Mouse (Mus musculus): Measurements from ENCODE around the gene Zfp101.

The Zfp101 gene

DNA sequence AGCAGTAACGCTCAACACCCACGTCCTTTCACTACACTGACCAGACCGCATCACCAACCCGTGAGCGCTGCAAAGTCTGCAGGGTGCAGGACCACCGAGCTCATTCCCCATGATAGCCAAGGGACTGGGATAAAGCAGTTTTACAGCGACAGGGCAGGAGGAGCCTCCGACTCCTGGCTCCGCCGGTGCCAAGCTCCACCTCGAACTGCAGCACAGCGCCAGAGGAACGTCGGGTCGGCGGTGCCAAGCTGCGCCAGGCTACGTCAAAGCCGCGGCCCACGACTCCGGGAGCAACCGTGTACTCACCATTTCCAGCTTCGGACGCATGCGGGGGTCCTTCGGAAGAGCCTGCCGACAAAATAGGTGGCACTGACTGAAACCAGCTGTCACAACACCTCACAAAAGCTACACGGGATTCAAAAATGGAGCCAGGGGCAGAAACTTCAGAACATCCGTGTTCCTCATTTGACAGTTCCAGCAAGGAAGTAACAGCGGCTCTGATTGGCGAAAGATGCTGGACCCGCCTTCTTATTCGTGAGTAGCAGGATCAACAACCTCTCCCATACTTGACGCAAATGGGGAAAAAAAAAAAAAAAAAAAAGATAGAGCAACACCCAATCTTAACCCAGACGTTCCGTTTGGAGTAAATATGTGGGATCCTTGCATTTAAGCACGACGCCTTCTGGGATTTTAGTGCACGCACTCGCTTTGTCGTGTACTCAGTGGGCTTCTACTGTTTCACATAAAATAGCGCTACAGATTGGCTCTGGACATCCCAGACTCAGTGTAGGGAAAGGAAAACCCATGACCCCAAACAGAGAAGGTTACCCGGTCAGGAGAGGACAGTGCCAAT is at the start of gene Zfp101:
Gene Zfp101, minus strand, starts transcription at position 460 of the 853 bp plus-strand sequence.
- in situ Hi-C loops (cut with MboI, MseI), result no loop called here

DNA sequence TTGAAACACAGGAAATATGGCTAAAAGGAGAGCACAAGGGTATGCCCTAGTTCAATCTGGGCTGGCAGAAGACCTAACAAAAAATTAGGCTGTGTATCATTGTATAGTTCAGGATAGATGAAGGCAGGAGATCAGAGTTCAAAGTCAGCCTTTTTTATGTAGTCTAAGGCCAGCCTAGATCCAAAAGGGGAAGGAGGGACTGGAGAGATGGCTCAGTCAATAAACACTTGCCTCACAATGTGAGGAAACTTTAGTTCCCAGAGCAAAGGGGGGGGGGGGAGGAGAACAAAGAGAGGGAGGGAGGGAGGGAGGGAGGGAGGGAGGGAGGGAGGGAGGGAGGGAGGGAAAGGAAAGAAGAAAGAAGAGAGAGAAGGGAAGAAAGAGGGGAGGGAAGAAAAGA is 46.7 kb upstream of the Zfp101 start:
- in situ Hi-C loops (cut with MboI, MseI), result loop anchor here in 1 of 2 experiments (5.0 kb wide), 1 partner anchor 51 kb away; no protein-coding TSS in a partner anchor

DNA sequence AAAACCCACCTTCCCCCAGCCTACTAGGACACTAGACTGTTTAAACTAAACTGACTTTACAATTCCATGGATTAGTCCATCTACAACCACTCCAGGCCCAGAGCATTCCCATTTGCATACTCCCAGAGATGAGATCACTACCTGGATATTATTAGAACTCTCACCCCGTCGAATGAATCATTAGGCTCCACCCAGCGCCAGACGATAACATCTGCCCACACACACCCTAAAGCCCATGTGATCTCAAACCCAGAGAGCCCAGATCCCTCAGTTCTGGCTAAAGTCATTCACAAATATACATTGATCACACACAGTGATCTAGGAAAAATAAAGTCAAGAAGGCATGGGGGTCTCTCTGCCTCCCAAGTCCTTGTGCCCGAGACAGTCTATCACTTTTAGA is 45.5 kb upstream of the Zfp101 start:
- in situ Hi-C loops (cut with MboI, MseI), result loop anchor here in 1 of 2 experiments (5.0 kb wide), 2 partner anchors 52 to 102 kb away; no protein-coding TSS in a partner anchor

DNA sequence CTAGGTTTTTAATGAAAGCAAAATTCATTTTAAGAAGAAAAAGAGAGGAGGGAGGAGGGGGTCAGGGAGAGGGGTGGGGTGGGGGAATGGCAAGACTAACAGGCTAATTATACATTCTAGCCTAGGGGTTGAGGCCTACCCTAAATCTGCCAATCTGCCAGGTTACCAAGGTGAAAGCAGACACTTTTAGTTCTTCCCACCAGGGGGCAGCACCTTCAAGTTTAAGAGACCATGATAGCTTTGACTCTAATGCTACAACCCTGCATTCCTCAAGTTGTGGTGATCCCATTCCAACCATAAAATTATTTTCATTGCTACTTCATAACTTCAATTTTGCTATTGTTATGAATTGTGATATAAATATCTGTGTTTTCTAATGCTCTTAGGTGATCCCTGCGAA is 44.7 kb upstream of the Zfp101 start:
- in situ Hi-C loops (cut with MboI, MseI), result loop anchor here in 1 of 2 experiments (5.0 kb wide), 1 partner anchor 103 kb away; no protein-coding TSS in a partner anchor

DNA sequence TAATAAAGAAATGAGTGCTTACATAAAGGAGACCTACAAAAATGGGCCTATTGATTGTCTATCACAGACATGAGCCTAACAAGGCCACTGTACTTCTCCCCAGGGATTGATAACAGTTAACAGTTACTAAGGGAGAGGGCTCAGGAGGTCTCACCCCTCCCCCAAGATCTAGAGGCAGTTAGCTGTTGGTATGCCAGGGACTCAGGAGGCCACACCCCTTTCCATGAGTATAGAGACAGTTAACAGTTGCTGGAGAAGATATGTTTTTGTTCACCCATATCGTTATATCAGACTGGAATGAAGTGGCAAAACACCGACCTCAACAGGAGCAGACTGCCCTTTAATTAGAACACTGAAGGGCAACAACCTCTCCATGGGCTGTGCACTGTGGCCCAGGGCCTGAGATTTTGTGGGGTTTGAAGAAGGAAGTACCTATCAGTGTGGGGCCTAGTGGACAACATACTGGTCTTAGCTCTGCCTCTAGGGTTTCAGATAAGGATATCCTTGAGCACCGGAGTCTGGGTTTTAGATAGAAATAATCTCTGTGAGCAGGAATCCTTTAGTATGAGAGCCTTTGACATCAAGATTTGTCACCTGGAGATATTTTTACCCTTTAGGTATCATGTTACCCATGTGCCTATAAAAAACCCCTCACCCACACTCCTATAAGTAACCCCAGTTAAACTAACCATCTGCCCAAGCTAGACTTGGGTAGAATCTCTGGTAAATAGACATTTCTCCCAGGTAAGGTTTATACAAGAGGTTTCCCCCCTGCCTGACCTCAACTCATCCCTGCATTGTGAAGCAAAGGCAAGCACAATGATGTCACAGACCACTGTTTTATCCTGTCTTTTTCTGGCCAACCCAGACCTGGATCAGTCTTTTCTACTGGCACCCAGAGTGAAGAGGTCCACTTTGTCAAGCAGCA is 37.8 kb upstream of the Zfp101 start, which contains the start of gene Actl9:
Gene Actl9, plus strand, starts transcription at position 878 of the 928 bp plus-strand sequence.
- in situ Hi-C loops (cut with MboI, MseI), result no loop called here

DNA sequence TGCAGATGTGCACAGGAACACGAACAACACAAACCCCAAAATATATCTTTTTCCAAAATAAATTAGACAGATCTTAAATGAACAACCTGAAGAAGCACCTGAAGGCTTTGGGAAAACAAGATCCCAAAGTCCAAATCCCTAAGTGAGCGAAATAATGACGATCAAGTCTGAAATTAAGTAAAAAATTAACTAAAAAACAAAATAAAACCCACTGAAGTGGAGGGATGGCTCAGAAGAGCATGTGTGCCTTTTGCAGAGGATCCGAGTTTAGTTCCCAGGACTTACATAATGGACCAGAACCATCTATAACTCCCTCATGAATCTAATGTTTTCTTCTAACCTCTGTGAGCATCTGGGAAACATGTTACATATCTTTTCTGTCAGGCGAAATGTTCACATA is 2.2 kb downstream of the Zfp101 start:
- in situ Hi-C loops (cut with MboI, MseI), result no loop called here

DNA sequence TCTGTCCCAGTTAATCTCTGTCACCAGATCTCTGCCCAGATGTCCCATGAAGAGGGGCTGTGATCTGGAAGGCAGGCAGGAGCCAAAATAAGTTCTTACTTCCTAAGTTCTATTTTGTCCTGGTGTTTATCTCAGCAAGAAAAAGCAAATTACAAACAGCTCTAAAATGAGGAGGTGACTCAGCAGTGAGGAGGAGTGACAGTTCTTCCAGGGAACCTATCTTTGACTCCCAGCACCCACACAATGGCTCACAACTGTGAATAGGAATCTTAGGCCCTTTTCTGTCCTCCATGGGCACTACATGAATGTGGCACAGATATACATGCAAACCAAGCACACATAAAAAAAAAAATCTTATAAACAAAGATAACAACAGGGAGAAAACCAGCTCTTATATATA is 8.7 kb downstream of the Zfp101 start:
- in situ Hi-C loops (cut with MboI, MseI), result no loop called here

DNA sequence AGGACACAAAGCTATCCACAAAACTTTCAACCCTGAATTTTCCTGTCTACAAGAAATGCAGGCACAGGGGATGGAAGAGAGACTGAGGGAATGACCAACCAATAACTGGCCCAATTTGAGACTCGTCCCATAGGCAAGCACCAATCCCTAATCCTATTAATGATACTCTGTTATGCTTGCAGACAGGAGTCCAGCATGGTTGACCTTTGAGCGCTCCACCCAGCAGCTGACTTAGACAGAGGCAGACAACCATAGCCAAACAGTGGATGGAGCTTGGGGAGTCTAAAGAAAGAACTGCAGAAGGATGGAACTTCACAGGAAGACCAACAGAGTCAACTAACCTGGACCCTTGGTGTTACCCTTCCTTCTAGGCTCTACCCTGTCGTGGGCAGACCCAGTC is 21.6 kb downstream of the Zfp101 start:
- in situ Hi-C loops (cut with MboI, MseI), result no loop called here

DNA sequence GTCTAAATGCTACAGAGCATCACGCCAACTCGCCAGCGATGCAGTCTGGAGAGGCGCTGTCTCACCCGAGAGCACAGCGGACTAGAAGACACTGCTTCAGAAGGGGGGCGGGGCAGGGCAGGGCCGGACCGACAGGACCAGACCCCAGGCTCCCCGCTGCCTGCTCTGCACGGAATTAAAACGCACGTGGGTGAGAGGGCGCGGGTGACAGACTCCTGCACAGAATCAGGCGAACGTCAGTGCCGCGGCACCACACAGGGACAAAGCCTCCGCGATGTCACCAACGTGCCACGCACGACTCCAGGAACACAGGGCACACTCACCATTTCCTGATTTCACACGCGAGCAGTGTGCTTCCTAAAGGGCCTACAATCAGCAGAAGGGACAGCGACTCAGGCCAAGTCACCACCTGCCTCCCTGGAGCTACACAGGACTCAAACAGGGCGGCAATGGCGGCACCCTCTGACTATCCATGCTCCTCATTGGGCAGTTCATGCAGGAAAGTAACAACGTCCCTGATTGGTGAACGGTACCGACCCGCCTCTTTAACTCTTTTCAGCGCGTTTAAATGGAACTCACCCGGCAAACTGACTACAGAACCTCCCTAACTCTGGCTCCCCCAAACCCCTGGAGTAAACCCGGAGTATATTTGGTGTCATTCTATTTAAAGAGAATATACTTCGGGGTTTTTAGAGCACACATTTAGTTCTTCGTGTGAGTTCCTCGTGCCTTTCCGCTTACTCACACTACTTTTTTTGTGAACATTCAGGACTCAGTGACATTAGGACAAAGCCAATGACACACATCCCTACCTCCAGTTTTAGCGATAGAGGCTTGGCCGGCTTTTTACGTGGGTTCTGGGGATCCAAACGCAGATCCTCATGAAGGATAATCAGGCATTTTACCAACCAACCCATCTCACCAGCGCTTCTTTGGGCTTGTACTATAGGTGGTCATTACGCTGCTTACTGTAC is 35.7 kb downstream of the Zfp101 start, which contains the start of gene Zfp81:
Gene Zfp81, minus strand, starts transcription at position 468 of the 974 bp plus-strand sequence.
- in situ Hi-C loops (cut with MboI, MseI), result no loop called here

DNA sequence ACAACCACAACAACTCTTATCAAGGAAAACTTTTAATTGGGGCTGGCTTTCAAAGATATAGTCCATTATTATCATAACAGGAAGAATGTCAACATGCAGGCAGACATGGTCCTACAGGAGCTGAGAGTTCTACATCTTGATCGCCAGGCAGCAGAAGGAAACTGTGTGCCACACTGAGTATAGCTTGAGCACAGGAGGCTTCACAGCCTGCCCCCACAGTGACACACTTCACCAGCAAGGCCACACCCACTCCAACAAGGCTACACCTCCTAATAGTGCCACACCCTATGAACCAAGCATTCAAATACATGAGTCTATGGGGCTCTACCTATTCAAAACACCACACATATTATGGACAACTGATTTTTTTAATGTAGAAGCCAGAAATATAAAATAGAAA is 41.5 kb downstream of the Zfp101 start:
- in situ Hi-C loops (cut with MboI, MseI), result no loop called here

Measured in T-helper 17 cell (primary cell).